Mouse (Mus musculus) embryonic facial prominence, embryonic 13.5 days (tissue): ENCODE results near the gene Elmo1. TPM values are rescaled to one million over a fixed set of nuclear protein-coding genes. Genes with fewer than 3 reads are reported as not detected.

Experiments
- ATAC-seq: fragments of 200-750 bp; cut with Nextera tagmentation; 2 replicates; pipeline ENCODE4 v1.8.0; 2017; ENCODE audit warnings: low read depth; ENCODE audit not compliant: insufficient number of reproducible peaks, insufficient read depth, low FRiP score, low TSS enrichment
- H3K27ac ChIP-seq: fragments of 300-500 bp; sonication (generic); 2 replicates; pipeline ENCODE4 v1.5.1; 2015; ENCODE audit warnings: moderate library complexity, mild to moderate bottlenecking, inconsistent platforms
- H3K27me3 ChIP-seq: fragments of 300-500 bp; sonication (generic); 2 replicates; pipeline ENCODE4 v1.6.1; 2015; ENCODE audit warnings: mild to moderate bottlenecking, inconsistent platforms
- H3K36me3 ChIP-seq: fragments of 300-500 bp; sonication (generic); 2 replicates; pipeline ENCODE4 v1.6.1; 2015; ENCODE audit warnings: mild to moderate bottlenecking, inconsistent platforms
- H3K4me1 ChIP-seq: fragments of 300-500 bp; sonication (generic); 2 replicates; pipeline ENCODE4 v1.6.1; 2015; ENCODE audit warnings: inconsistent platforms
- H3K4me2 ChIP-seq: fragments of 300-500 bp; sonication (generic); 2 replicates; pipeline ENCODE4 v1.6.1; 2015; ENCODE audit warnings: moderate library complexity, mild to moderate bottlenecking, inconsistent platforms
- H3K4me3 ChIP-seq: fragments of 300-500 bp; sonication (generic); 2 replicates; pipeline ENCODE4 v1.5.1; 2015; ENCODE audit warnings: mild to moderate bottlenecking, inconsistent platforms
- H3K9ac ChIP-seq: fragments of 300-500 bp; sonication (generic); 2 replicates; pipeline ENCODE4 v1.6.1; 2015; ENCODE audit warnings: mild to moderate bottlenecking, inconsistent platforms
- H3K9me3 ChIP-seq: fragments of 300-500 bp; sonication (generic); 2 replicates; pipeline ENCODE4 v1.6.1; 2016; ENCODE audit warnings: inconsistent platforms
- WGBS: fragments of 180-500 bp; shearing (Covaris S2); methylation state at CpG from one replicate; pipeline ENCODE4 v1.1.7; 2015; ENCODE audit warnings: mixed read lengths; 5-methylcytosine and 5-hydroxymethylcytosine counted together
- polyA plus RNA-seq: library from polyadenylated mRNA; unstranded; fragments of >200 nt; fragmentation: Nextera tagmentation; extraction: Ambion mirVana; gene quantifications from 2 replicates; pipeline ENCODE4 v1.2.1, GENCODE M21; 2015

Gene Elmo1
- polyA plus RNA-seq, 1 experiment from 2014 or later = 15.6 TPM

DNA sequence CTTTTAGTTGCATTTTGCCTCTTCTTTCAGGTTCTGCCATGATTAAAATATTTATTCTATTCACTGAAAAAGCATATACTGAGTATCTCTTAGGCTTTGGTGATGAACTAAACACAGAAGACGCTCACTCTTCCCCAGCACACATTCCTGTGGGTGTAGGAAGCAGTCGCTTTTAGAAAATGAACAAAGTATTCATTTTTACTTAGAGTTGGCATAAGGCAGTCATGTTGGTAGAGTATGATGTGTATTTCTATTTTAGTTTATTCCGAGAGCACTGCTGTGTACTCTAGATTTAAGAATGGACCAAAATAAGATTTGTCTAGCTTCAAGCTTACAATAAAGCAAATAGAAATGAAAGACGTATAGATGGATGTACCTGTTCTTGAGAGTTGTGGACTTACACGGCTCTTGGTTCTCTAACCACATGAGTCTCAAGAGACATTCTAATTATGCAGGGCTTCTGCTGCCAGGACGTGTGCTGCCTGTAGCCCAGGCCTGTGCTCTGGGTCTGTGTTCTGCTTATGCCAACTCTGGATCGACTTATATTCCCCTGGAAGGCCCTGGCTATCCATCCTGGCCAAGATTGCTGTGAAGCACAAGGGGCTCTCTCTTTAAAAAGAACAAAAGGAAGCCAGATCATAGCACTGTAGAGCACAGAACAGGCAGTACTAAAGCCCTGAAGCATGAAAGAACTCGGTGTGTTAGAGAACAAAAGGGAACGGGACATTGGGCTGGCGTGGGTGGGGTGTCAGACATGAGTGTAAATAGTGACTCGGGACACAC is 137.7 kb downstream of the Elmo1 start:
- H3K27ac ChIP-seq = no peak overlapping the region
- WGBS = 66% methylated on average over 11 of the region's 11 CpGs

GRCm38 (mm10) chr13:20231837-20232728 is 141.7 kb downstream of the Elmo1 start:
- Histone ChIP-seq H3K36me3 (no peaks in the 10 kb centered on the region), H3K4me1 (0 out of 2 replicates have a peak, but pooled peaks cover 7% of the 10 kb centered on the region), H3K27me3 (no peaks in the 10 kb centered on the region), H3K9ac (no peak overlapping the region), H3K9me3 (no peaks in the 10 kb centered on the region), H3K4me2 (no peak overlapping the region), H3K4me3 (no peak overlapping the region), H3K27ac (no peak overlapping the region)
- no peak for ATAC-seq
- WGBS = 69% methylated on average over 11 of the region's 11 CpGs

More for the DNA sequence above, 137.7 kb downstream of the Elmo1 start:
- no peak overlapping the region for H3K4me3 ChIP-seq
- H3K9me3 ChIP-seq = no peaks in the 10 kb centered on the region
- no peak overlapping the region for H3K4me2 ChIP-seq
- 0 out of 2 replicates have a peak, but pooled peaks cover 7% of the 10 kb centered on the region for H3K4me1 ChIP-seq
- no peaks in the 10 kb centered on the region for H3K27me3 ChIP-seq
- no peak for ATAC-seq
- no peaks in the 10 kb centered on the region for H3K36me3 ChIP-seq
- H3K9ac ChIP-seq = no peak overlapping the region

- 91% methylated on average over 7 of the region's 7 CpGs for WGBS
- no peaks in the 10 kb centered on the region for H3K9me3 ChIP-seq
- no peak overlapping the region for H3K27ac ChIP-seq
- no peaks in the 10 kb centered on the region for H3K27me3 ChIP-seq
- no peaks in the 10 kb centered on the region for H3K36me3 ChIP-seq
- H3K4me1 ChIP-seq = 0 out of 2 replicates have a peak, but pooled peaks cover 11% of the 10 kb centered on the region
- no peak overlapping the region for H3K4me3 ChIP-seq
- H3K4me2 ChIP-seq = no peak overlapping the region
- ATAC-seq = no peak
- no peak overlapping the region for H3K9ac ChIP-seq
Observed at GRCm38 (mm10) chr13:20233707-20234106, 143.3 kb downstream of the Elmo1 start.

GRCm38 (mm10) chr13:20237615-20238014 is 147.2 kb downstream of the Elmo1 start:
- ATAC-seq = no peak
- no peaks in the 10 kb centered on the region for H3K27me3 ChIP-seq
- H3K4me1 ChIP-seq = peaks cover 14% of the 10 kb centered on the region
- no peak overlapping the region for H3K9ac ChIP-seq
- H3K27ac ChIP-seq = no peak overlapping the region
- no peaks in the 10 kb centered on the region for H3K9me3 ChIP-seq
- WGBS = 60% methylated on average over 5 of the region's 5 CpGs
- H3K36me3 ChIP-seq = no peaks in the 10 kb centered on the region
- no peak overlapping the region for H3K4me2 ChIP-seq
- H3K4me3 ChIP-seq = no peak overlapping the region

- WGBS = 62% methylated on average over 3 of the region's 3 CpGs
Observed at GRCm38 (mm10) chr13:20238146-20238545, 147.8 kb downstream of the Elmo1 start.

GRCm38 (mm10) chr13:20238743-20239142 is 148.3 kb downstream of the Elmo1 start:
- ATAC-seq = no peak
- no peak overlapping the region for H3K4me3 ChIP-seq
- no peak overlapping the region for H3K27ac ChIP-seq
- H3K27me3 ChIP-seq = no peaks in the 10 kb centered on the region
- no peak overlapping the region for H3K9ac ChIP-seq
- peaks cover 19% of the 10 kb centered on the region for H3K4me1 ChIP-seq
- H3K9me3 ChIP-seq = no peaks in the 10 kb centered on the region
- WGBS = 75% methylated on average over 3 of the region's 3 CpGs
- H3K36me3 ChIP-seq = no peaks in the 10 kb centered on the region
- H3K4me2 ChIP-seq = no peak overlapping the region

More at GRCm38 (mm10) chr13:20238146-20238545, 147.8 kb downstream of the Elmo1 start:
- Histone ChIP-seq H3K4me3 (no peak overlapping the region), H3K4me1 (peaks cover 18% of the 10 kb centered on the region), H3K9ac (no peak overlapping the region), H3K27me3 (no peaks in the 10 kb centered on the region), H3K36me3 (no peaks in the 10 kb centered on the region), H3K4me2 (no peak overlapping the region), H3K27ac (no peak overlapping the region), H3K9me3 (no peaks in the 10 kb centered on the region)
- no peak for ATAC-seq

DNA sequence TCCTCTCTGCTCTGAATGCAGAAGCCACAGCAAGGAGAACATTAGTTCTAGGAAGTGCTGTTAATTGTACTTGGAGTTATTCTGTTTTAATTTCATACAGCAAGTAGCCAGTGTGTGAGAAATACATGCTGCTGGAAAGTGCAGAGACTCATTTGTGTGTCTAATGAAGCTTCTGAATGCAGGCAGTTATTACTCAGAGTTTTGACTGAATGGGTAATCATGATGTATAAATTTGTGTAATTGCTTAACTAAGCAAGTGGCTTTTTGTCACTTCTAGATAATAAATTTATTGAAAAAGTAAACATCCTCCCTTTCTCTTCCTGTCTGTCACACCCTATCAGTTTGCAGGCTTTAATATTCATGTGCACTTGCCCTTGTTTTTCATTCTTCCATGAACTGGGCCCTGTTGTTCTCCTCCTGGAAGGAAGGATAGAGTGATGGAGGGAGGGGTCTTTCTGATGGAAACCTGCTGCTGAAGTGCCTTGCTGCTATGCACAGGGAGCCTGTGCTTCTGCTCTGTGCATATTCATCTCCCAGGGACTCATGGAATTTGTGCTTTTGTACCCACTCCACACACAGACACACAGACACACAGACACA is 159.8 kb downstream of the Elmo1 start:
- no peaks in the 10 kb centered on the region for H3K9me3 ChIP-seq
- H3K36me3 ChIP-seq = no peaks in the 10 kb centered on the region
- H3K27ac ChIP-seq = no peak overlapping the region
- no peaks in the 10 kb centered on the region for H3K27me3 ChIP-seq
- no peak overlapping the region for H3K4me3 ChIP-seq
- no peak overlapping the region for H3K4me2 ChIP-seq
- H3K4me1 ChIP-seq = peaks cover 7% of the 10 kb centered on the region; the same call in 1 of the 2 replicates
- H3K9ac ChIP-seq = no peak overlapping the region
- ATAC-seq = no peak

GRCm38 (mm10) chr13:20254911-20255310 is 164.5 kb downstream of the Elmo1 start:
- Histone ChIP-seq H3K27ac (no peak overlapping the region), H3K9ac (no peak overlapping the region), H3K4me2 (no peak overlapping the region), H3K9me3 (no peaks in the 10 kb centered on the region), H3K27me3 (no peaks in the 10 kb centered on the region), H3K36me3 (no peaks in the 10 kb centered on the region), H3K4me1 (peaks cover 7% of the 10 kb centered on the region; the same call in 1 of the 2 replicates), H3K4me3 (no peak overlapping the region)
- ATAC-seq = no peak
- 60% methylated on average over 6 of the region's 6 CpGs for WGBS

- ATAC-seq = no peak
- Histone ChIP-seq H3K36me3 (no peaks in the 10 kb centered on the region), H3K9me3 (no peaks in the 10 kb centered on the region), H3K27me3 (no peaks in the 10 kb centered on the region), H3K4me3 (no peak overlapping the region), H3K27ac (no peak overlapping the region), H3K9ac (no peak overlapping the region), H3K4me2 (no peak overlapping the region), H3K4me1 (peaks cover 7% of the 10 kb centered on the region; the same call in 1 of the 2 replicates)
- 73% methylated on average over 3 of the region's 3 CpGs for WGBS
Observed at GRCm38 (mm10) chr13:20255380-20255779, 165.0 kb downstream of the Elmo1 start.

DNA sequence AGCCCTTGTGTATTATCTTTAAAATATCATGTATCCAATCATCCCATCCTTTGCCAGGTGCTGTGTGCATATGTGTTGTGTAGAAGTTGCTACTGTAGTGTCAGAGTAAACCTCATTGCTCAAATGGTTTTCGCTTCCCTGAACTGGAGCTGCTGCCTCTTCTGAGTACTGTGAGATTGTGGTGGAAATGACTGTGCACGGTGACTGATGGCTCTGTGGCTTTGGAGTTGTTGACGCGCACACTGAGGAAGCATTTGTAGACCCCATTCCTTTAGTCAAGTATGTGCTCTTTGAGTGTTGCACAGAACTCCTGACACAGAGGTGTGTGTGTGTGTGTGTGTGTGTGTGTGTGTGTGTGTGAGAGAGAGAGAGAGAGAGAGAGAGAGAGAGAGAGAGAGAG is 166.2 kb downstream of the Elmo1 start:
- no peak overlapping the region for H3K27ac ChIP-seq
- no peaks in the 10 kb centered on the region for H3K36me3 ChIP-seq
- H3K4me3 ChIP-seq = no peak overlapping the region
- no peaks in the 10 kb centered on the region for H3K27me3 ChIP-seq
- no peaks in the 10 kb centered on the region for H3K9me3 ChIP-seq
- H3K4me1 ChIP-seq = peaks cover 7% of the 10 kb centered on the region; the same call in 1 of the 2 replicates
- no peak overlapping the region for H3K9ac ChIP-seq
- no peak overlapping the region for H3K4me2 ChIP-seq
- ATAC-seq = no peak
- WGBS = 94% methylated on average over 4 of the region's 4 CpGs
